Mouse (Mus musculus) myocyte (in vitro differentiated cells): ENCODE measurements at regions not wholly inside any gene's neighbourhood (a gene's known extent, or its start where the extent isn't known, plus 50 kb on each side); places are given as distances from the start of the nearest gene placed in this dataset.

Source experiments
- E2F4 ChIP-seq: IDR thresholded peaks from one replicate; pipeline ENCODE4 v1.6.1; 2011; ENCODE audit warnings: mild to moderate bottlenecking, control low read depth, moderate library complexity; ENCODE audit not compliant: insufficient read depth
- POLR2A ChIP-seq: IDR thresholded peaks from one replicate; pipeline ENCODE4 v1.6.1; 2011; ENCODE audit warnings: low read depth, mild to moderate bottlenecking, control low read depth, moderate library complexity; ENCODE audit not compliant: insufficient read length

GRCm38 (mm10) chr5:133389896-133390295, 709.6 kb upstream of the Castor2 start:
- no peak for TF ChIP-seq E2F4
- no peak for TF ChIP-seq POLR2A
